ENCODE assay signal across 1 mouse cellular context in genomic region chr3:108563309-108563708, GRCm38 (mm10).
TF ChIP-seq lines count a peak whose summit lies in the region.

No protein-coding gene starts in this region.

TF ChIP-seq in MEL, 35 proteins besides CTCF, POLR2A, EP300 and RAD21 (continued from another document):
- no peak for TF ChIP-seq MXI1 (IDR thresholded peaks at IDR 0.05; ENCODE audit: low read depth, low read length)
- TF ChIP-seq ZMIZ1 (IDR thresholded peaks at IDR 0.05; ENCODE audit: low read depth, low read length): 0 out of 2 replicates have a peak, but pooled peaks have one; percentile 65
- TF ChIP-seq GATA1 (IDR thresholded peaks at IDR 0.05; ENCODE audit: low read depth, low read length): no peak
- no peak for TF ChIP-seq MYB (IDR thresholded peaks at IDR 0.05; ENCODE audit: low read depth, low read length)
- no peak for TF ChIP-seq USF2 (IDR thresholded peaks at IDR 0.05; ENCODE audit: borderline replicate concordance in 1 of 2, insufficient read depth in 1 of 2, low read depth in 1 of 2, low read length in 2 of 2)
- no peak for TF ChIP-seq MAX (IDR thresholded peaks at IDR 0.05; ENCODE audit: low read length)
- peak; percentile 48 for TF ChIP-seq NELFE (IDR thresholded peaks at IDR 0.05; ENCODE audit: low read depth, low read length)
- no peak for TF ChIP-seq CHD2 (IDR thresholded peaks at IDR 0.05; ENCODE audit: low read length)
- TF ChIP-seq KAT2A (conservative IDR thresholded peaks at IDR 0.05; ENCODE audit: low read depth, low read length): no peak
- TF ChIP-seq POLR2AphosphoS2 (IDR thresholded peaks at IDR 0.05; ENCODE audit: low read length): no peak; the same call in 1 of the 2 replicates
- no peak for TF ChIP-seq MAFK (IDR thresholded peaks at IDR 0.05; ENCODE audit: borderline replicate concordance, low read depth, low read length)
- 0 out of 2 replicates have a peak, but pooled peaks have one; percentile 10 for TF ChIP-seq USF1 (IDR thresholded peaks at IDR 0.05; ENCODE audit: low read depth, low read length)
- peak; percentile 79 for TF ChIP-seq SMC3 (IDR thresholded peaks at IDR 0.05; ENCODE audit: low read depth, low read length)
- 0 out of 2 replicates have a peak, but pooled peaks have one; percentile 30 for TF ChIP-seq TCF12 (IDR thresholded peaks at IDR 0.05; ENCODE audit: low read depth, low read length)
- 0 out of 2 replicates have a peak, but pooled peaks have one; percentile 4 for TF ChIP-seq BHLHE40 (IDR thresholded peaks at IDR 0.05; ENCODE audit: borderline replicate concordance, low read depth, low read length)
- TF ChIP-seq ZKSCAN1 (IDR thresholded peaks at IDR 0.05; ENCODE audit: low read depth, low read length): no peak
- peak; percentile 53 for TF ChIP-seq HCFC1 (IDR thresholded peaks at IDR 0.05; ENCODE audit: low read depth, low read length)
- TF ChIP-seq SIN3A (IDR thresholded peaks at IDR 0.05; ENCODE audit: low read length): peak; percentile 89
- TF ChIP-seq TAL1 (IDR thresholded peaks at IDR 0.05; ENCODE audit: low read length): no peak
- no peak for TF ChIP-seq UBTF (IDR thresholded peaks at IDR 0.05; ENCODE audit: borderline replicate concordance, insufficient read depth, low read depth, low read length)
- no peak for TF ChIP-seq GABPA (IDR thresholded peaks at IDR 0.05; ENCODE audit: low read depth, low read length)
- TF ChIP-seq E2F4 (IDR thresholded peaks at IDR 0.05; ENCODE audit: borderline replicate concordance, low read depth, low read length): no peak
- peak; percentile 37; the same call in 1 of the 2 replicates for TF ChIP-seq ELF1 (IDR thresholded peaks at IDR 0.05; ENCODE audit: low read depth, low read length)
- TF ChIP-seq MEF2A (IDR thresholded peaks at IDR 0.05; ENCODE audit: extremely low read depth, insufficient replicate concordance, low read depth, low read length, poor library complexity, severe bottlenecking): no peak
- TF ChIP-seq ZNF384 (IDR thresholded peaks at IDR 0.05; ENCODE audit: low read depth, low read length): peak; percentile 43; the same call in 1 of the 2 replicates
